27 mouse cellular contexts compared by ENCODE assay signal in the genomic region with DNA sequence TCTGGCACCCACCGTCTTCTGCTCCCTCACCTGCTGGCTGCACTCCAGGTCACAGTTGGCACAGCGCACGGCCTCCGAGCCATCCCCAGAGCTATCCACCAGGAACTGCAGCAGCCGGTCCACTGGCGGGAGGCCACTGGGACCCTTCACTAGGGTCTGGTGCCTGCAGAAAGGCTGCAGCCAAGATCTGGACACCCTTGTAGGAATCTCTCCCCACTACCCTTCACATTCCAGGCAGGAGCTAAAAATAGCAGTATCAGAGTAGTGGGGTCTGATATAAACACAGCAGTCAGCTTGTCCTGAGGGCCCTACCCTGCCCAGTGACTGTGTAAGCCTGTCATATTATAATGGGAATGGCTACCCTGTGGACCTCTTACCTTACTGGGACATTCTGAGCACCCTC. TPM values are rescaled to one million over a fixed set of nuclear protein-coding genes. Genes with fewer than 3 reads are reported as not detected.
DNase-seq lines count a peak whose midpoint lies in the region; ATAC-seq and TF ChIP-seq lines count a peak whose summit lies in the region.
"Had no signal": no experiment of that assay in that cellular context is flagged by ENCODE, and none has a peak within 500 bp of the region (broad histone marks: within the 10 kb centered on the region; RNA-seq: fewer than 3 reads in every experiment).

No protein-coding gene starts in this region.

- no peaks in the 10 kb centered on the region for H3K9me3 ChIP-seq in heart, embryonic 15.5 days (replicated peaks)
- no peaks in the 10 kb centered on the region for H3K9me3 ChIP-seq in intestine, embryonic 15.5 days
- H3K9me3 ChIP-seq in midbrain, embryonic 15.5 days: no peaks in the 10 kb centered on the region
- H3K9me3 ChIP-seq: forebrain, embryonic 10.5 days; limb, embryonic 12.5 days; liver, embryonic 13.5 days; megakaryocyte, embryonic 14.5 days; stomach, embryonic 15.5 days had no signal

- no peak overlapping the region for H3K4me3 ChIP-seq in left cerebral cortex, adult 2 months
- peak overlapping the region; percentile 52 for H3K4me3 ChIP-seq in heart, embryonic 15.5 days
- no peak overlapping the region for H3K4me3 ChIP-seq in intestine, embryonic 15.5 days (replicated peaks)
- H3K4me3 ChIP-seq in midbrain, embryonic 15.5 days: no peak overlapping the region
- H3K4me3 ChIP-seq: limb, embryonic 12.5 days; liver, embryonic 13.5 days had no signal

- peaks cover 49% of the 10 kb centered on the region for H3K4me1 ChIP-seq in heart, embryonic 15.5 days (replicated peaks)
- H3K4me1 ChIP-seq in intestine, embryonic 15.5 days (replicated peaks): peaks cover 31% of the 10 kb centered on the region
- peaks cover 25% of the 10 kb centered on the region for H3K4me1 ChIP-seq in midbrain, embryonic 15.5 days

- 43% methylated on average over 6 of the region's 6 CpGs for WGBS in heart, embryonic 15.5 days
- 76% methylated on average over 6 of the region's 6 CpGs for WGBS in intestine, embryonic 15.5 days
- 86% methylated on average over 6 of the region's 6 CpGs for WGBS in midbrain, embryonic 15.5 days

- peaks cover 46% of the 10 kb centered on the region for H3K27me3 ChIP-seq in heart, embryonic 15.5 days
- H3K27me3 ChIP-seq in intestine, embryonic 15.5 days (replicated peaks): peaks cover 55% of the 10 kb centered on the region
- H3K27me3 ChIP-seq in midbrain, embryonic 15.5 days (replicated peaks): peaks cover 56% of the 10 kb centered on the region

- no peak overlapping the region for H3K27ac ChIP-seq in left cerebral cortex, adult 2 months
- peak overlapping the region; percentile 97 for H3K27ac ChIP-seq in heart, embryonic 15.5 days
- no peak overlapping the region for H3K27ac ChIP-seq in intestine, embryonic 15.5 days
- no peak overlapping the region for H3K27ac ChIP-seq in midbrain, embryonic 15.5 days
- H3K27ac ChIP-seq: hindbrain, postnatal 0 days; limb, embryonic 12.5 days; liver, embryonic 13.5 days; stomach, embryonic 15.5 days had no signal

- peak; percentile 45 to 65 for DNase-seq in cerebellum, postnatal 14 days
- DNase-seq in left cerebral cortex, postnatal 4 days: peak; percentile 43
- DNase-seq in left cerebral cortex, adult 2 months (ENCODE audit: extremely low spot score in 1 of 2, low spot score in 2 of 2): no peak
- no peak for DNase-seq in adrenal gland, adult 18-20 months (ENCODE audit: low spot score in 2 of 2)
- DNase-seq: adrenal gland, postnatal 14 days; cerebellum, adult 9-10 months; gastrocnemius, postnatal 25 days; kidney, adult 2 months; kidney, postnatal 10 days; liver, embryonic 13.5 days; lung, adult 2 months; lung, postnatal 36 days; right cerebral cortex, adult 18-20 months; thymus, postnatal 4 days had no signal

- peak overlapping the region; percentile 61 for H3K9ac ChIP-seq in heart, embryonic 15.5 days
- H3K9ac ChIP-seq in intestine, embryonic 15.5 days: no peak overlapping the region
- H3K9ac ChIP-seq in midbrain, embryonic 15.5 days: no peak overlapping the region
- H3K9ac ChIP-seq: liver, embryonic 13.5 days; stomach, embryonic 15.5 days had no signal

- TF ChIP-seq CTCF in left cerebral cortex, adult 2 months (IDR thresholded peaks at IDR 0.05): no peak

- H3K36me3 ChIP-seq in heart, embryonic 15.5 days: peaks cover 3% of the 10 kb centered on the region; the same call in 1 of the 2 replicates
- no peaks in the 10 kb centered on the region for H3K36me3 ChIP-seq in intestine, embryonic 15.5 days
- no peaks in the 10 kb centered on the region for H3K36me3 ChIP-seq in midbrain, embryonic 15.5 days (replicated peaks)
- H3K36me3 ChIP-seq: forebrain, embryonic 10.5 days; limb, embryonic 12.5 days; liver, embryonic 13.5 days; stomach, embryonic 15.5 days had no signal

- H3K4me2 ChIP-seq in heart, embryonic 15.5 days: peak overlapping the region; percentile 69
- H3K4me2 ChIP-seq in intestine, embryonic 15.5 days (replicated peaks): peak overlapping the region; percentile 17; the same call in 1 of the 2 replicates
- no peak overlapping the region for H3K4me2 ChIP-seq in midbrain, embryonic 15.5 days

- intact Hi-C loops in left cerebral cortex, postnatal 4 days (cut with DNase I): no loop called here
- intact Hi-C loops in left cerebral cortex, adult 2 months (cut with DNase I): no loop called here

- ATAC-seq in cerebellum, adult (ENCODE audit: insufficient number of reproducible peaks, low FRiP score, low TSS enrichment): no peak
- peak; percentile 77 for ATAC-seq in heart, embryonic 15.5 days (replicated peaks; ENCODE audit: insufficient number of reproducible peaks, insufficient read depth, low FRiP score, low read depth)
- ATAC-seq in intestine, embryonic 15.5 days: no peak
- no peak for ATAC-seq in midbrain, embryonic 15.5 days (replicated peaks)
- ATAC-seq: hindbrain, postnatal 0 days; midbrain, embryonic 16.5 days had no signal

RNA-seq across cellular contexts. Expression of gene Rnf207, which starts 1.2 kb away (rescaled TPM):
- total RNA-seq in left cerebral cortex, postnatal 4 days (2021): 1 to 10 TPM; 3.0 to 3.8 TPM
- 10 to 100 TPM; 17.0 to 18.6 TPM for total RNA-seq in left cerebral cortex, adult 2 months (2021)
- polyA plus RNA-seq in heart, embryonic 15.5 days (2015; fragmentation: Nextera tagmentation; extraction: Ambion mirVana): 98.4 and 103 TPM in 2 replicates
- 2.1 and 2.5 TPM in 2 replicates for polyA plus RNA-seq in intestine, embryonic 15.5 days (2015; fragmentation: Nextera tagmentation; extraction: Ambion mirVana)
- 1 to 10 TPM in 1 of 2 experiments, under 1 TPM in 1; 0.43 to 1.3 TPM for total RNA-seq in adrenal gland, adult 18-20 months (2021)
- 8.0 and 8.6 TPM in 2 replicates for polyA plus RNA-seq in midbrain, embryonic 15.5 days (2015; fragmentation: Nextera tagmentation; extraction: Ambion mirVana)
- total RNA-seq: gastrocnemius, postnatal 25 days had no signal

RNA-seq across cellular contexts. Expression of gene Rpl22, which starts 7.9 kb away (rescaled TPM):
- total RNA-seq in left cerebral cortex, postnatal 4 days (2021): 100 to 1,000 TPM; 335 to 363 TPM
- 100 to 1,000 TPM; 171 to 172 TPM for total RNA-seq in left cerebral cortex, adult 2 months (2021)
- polyA plus RNA-seq in heart, embryonic 15.5 days (2015; fragmentation: Nextera tagmentation; extraction: Ambion mirVana): 180 and 243 TPM in 2 replicates
- 371 and 424 TPM in 2 replicates for polyA plus RNA-seq in intestine, embryonic 15.5 days (2015; fragmentation: Nextera tagmentation; extraction: Ambion mirVana)
- total RNA-seq in adrenal gland, adult 18-20 months (2021): 100 to 1,000 TPM; 443 to 509 TPM
- 127 and 133 TPM in 2 replicates for polyA plus RNA-seq in midbrain, embryonic 15.5 days (2015; fragmentation: Nextera tagmentation; extraction: Ambion mirVana)

RNA-seq across cellular contexts. Expression of gene Icmt, which starts 20.6 kb away (rescaled TPM):
- 10 to 100 TPM; 22.8 to 23.4 TPM for total RNA-seq in left cerebral cortex, postnatal 4 days (2021)
- 10 to 100 TPM; 49.8 to 54.3 TPM for total RNA-seq in left cerebral cortex, adult 2 months (2021)
- polyA plus RNA-seq in heart, embryonic 15.5 days (2015; fragmentation: Nextera tagmentation; extraction: Ambion mirVana): 15.3 and 20.3 TPM in 2 replicates
- polyA plus RNA-seq in intestine, embryonic 15.5 days (2015; fragmentation: Nextera tagmentation; extraction: Ambion mirVana): 17.3 and 17.6 TPM in 2 replicates
- total RNA-seq in adrenal gland, adult 18-20 months (2021): 10 to 100 TPM; 52.1 to 55.6 TPM
- 20.4 and 24.5 TPM in 2 replicates for polyA plus RNA-seq in midbrain, embryonic 15.5 days (2015; fragmentation: Nextera tagmentation; extraction: Ambion mirVana)

RNA-seq across cellular contexts. Expression of gene Chd5, which starts 20.8 kb away (rescaled TPM):
- 100 to 1,000 TPM; 185 to 191 TPM for total RNA-seq in left cerebral cortex, postnatal 4 days (2021)
- 100 to 1,000 TPM; 176 to 194 TPM for total RNA-seq in left cerebral cortex, adult 2 months (2021)
- 0.06 and 0.22 TPM in 2 replicates for polyA plus RNA-seq in heart, embryonic 15.5 days (2015; fragmentation: Nextera tagmentation; extraction: Ambion mirVana)
- 1.9 and 2.8 TPM in 2 replicates for polyA plus RNA-seq in intestine, embryonic 15.5 days (2015; fragmentation: Nextera tagmentation; extraction: Ambion mirVana)
- total RNA-seq in adrenal gland, adult 18-20 months (2021): 1 to 10 TPM; 6.9 to 9.7 TPM
- 57.0 and 65.0 TPM in 2 replicates for polyA plus RNA-seq in midbrain, embryonic 15.5 days (2015; fragmentation: Nextera tagmentation; extraction: Ambion mirVana)

RNA-seq across cellular contexts. Expression of gene Hes3, which starts 26.2 kb away (rescaled TPM):
- total RNA-seq in left cerebral cortex, postnatal 4 days (2021): under 1 TPM in 1 of 2 experiments, not detected in 1; 0.20 TPM
- under 1 TPM; 0.30 to 0.32 TPM for total RNA-seq in left cerebral cortex, adult 2 months (2021)
- polyA plus RNA-seq in heart, embryonic 15.5 days (2015; fragmentation: Nextera tagmentation; extraction: Ambion mirVana): not detected in 2 replicates
- polyA plus RNA-seq in intestine, embryonic 15.5 days (2015; fragmentation: Nextera tagmentation; extraction: Ambion mirVana): not detected in 2 replicates
- total RNA-seq in adrenal gland, adult 18-20 months (2021): not detected
- polyA plus RNA-seq in midbrain, embryonic 15.5 days (2015; fragmentation: Nextera tagmentation; extraction: Ambion mirVana): 0.67 and 0.69 TPM in 2 replicates
- total RNA-seq: adrenal gland, postnatal 14 days; gastrocnemius, postnatal 25 days; hematopoietic stem cell, adult 5-6 weeks; layer of hippocampus, postnatal 25 days; left cerebral cortex, postnatal 10 days had no signal
- polyA plus RNA-seq: kidney, adult 2 months; limb, embryonic 12.5 days; liver, embryonic 13.5 days; lung, adult 2 months; stomach, embryonic 15.5 days had no signal

Comparison
In these comparisons a context has a peak if more than half of its experiments do, and no peak if none do; other contexts are left out.
1. DNase-seq: peak in cerebellum, postnatal 14 days (2 of 2) and left cerebral cortex, postnatal 4 days (single experiment); none in left cerebral cortex, adult 2 months (0 of 2) and adrenal gland, adult 18-20 months (0 of 2).